Mouse (Mus musculus): ENCODE measurements at regions not wholly inside any gene's neighbourhood (a gene's known extent, or its start where the extent isn't known, plus 50 kb on each side); places are given as distances from the start of the nearest gene placed in this dataset.
A peak's percentile ranks its signal among the peaks of the same experiment; 100 is the strongest.

GRCm38 (mm10) chr1:101272365-101272764 lies 1499.8 kb downstream of the Cntnap5b start:
- peak in 1 of 2 experiments; percentile 80 for DNase-seq
- H3K27me3 ChIP-seq (ENCODE audit: control insufficient read depth, insufficient read depth, low read length), result no peaks in the 10 kb centered on the region
- no peak overlapping the region for H3K4me3 ChIP-seq (replicated peaks; ENCODE audit: insufficient read depth, low read depth, low read length)
- H3K27ac ChIP-seq (ENCODE audit: insufficient read depth, low read length), result no peak overlapping the region
- H3K4me1 ChIP-seq (ENCODE audit: control insufficient read depth, insufficient read depth, low read length), result peaks cover 14% of the 10 kb centered on the region; the same call in 1 of the 2 replicates
- TF ChIP-seq CTCF (IDR thresholded peaks at IDR 0.05; ENCODE audit: borderline replicate concordance, insufficient read depth, low read depth, low read length) (no peak), POLR2A (IDR thresholded peaks at IDR 0.05; ENCODE audit: borderline replicate concordance, insufficient read depth, low read length) (no peak)

GRCm38 (mm10) chr1:101273633-101274032 lies 1501.1 kb downstream of the Cntnap5b start:
- Histone ChIP-seq H3K4me3 (replicated peaks; ENCODE audit: insufficient read depth, low read depth, low read length) (no peak overlapping the region), H3K27ac (ENCODE audit: insufficient read depth, low read length) (no peak overlapping the region), H3K27me3 (ENCODE audit: control insufficient read depth, insufficient read depth, low read length) (no peaks in the 10 kb centered on the region), H3K4me1 (ENCODE audit: control insufficient read depth, insufficient read depth, low read length) (peaks cover 14% of the 10 kb centered on the region; the same call in 1 of the 2 replicates)
- 32% methylated on average over 1 of the region's 1 CpGs for WGBS
- DNase-seq, result peak; percentile 13 to 26
- no peak for TF ChIP-seq CTCF (IDR thresholded peaks at IDR 0.05; ENCODE audit: borderline replicate concordance, insufficient read depth, low read depth, low read length)
- TF ChIP-seq POLR2A (IDR thresholded peaks at IDR 0.05; ENCODE audit: borderline replicate concordance, insufficient read depth, low read length), result no peak

GRCm38 (mm10) chr1:101285416-101285815 lies 1512.9 kb downstream of the Cntnap5b start:
- no peaks in the 10 kb centered on the region for H3K27me3 ChIP-seq (ENCODE audit: control insufficient read depth, insufficient read depth, low read length)
- H3K27ac ChIP-seq (ENCODE audit: insufficient read depth, low read length), result no peak overlapping the region
- TF ChIP-seq CTCF (IDR thresholded peaks at IDR 0.05; ENCODE audit: borderline replicate concordance, insufficient read depth, low read depth, low read length) (no peak), POLR2A (IDR thresholded peaks at IDR 0.05; ENCODE audit: borderline replicate concordance, insufficient read depth, low read length) (no peak)
- H3K4me1 ChIP-seq (ENCODE audit: control insufficient read depth, insufficient read depth, low read length), result no peaks in the 10 kb centered on the region
- no peak overlapping the region for H3K4me3 ChIP-seq (replicated peaks; ENCODE audit: insufficient read depth, low read depth, low read length)
- DNase-seq, result no peak

Measured in cerebellum, adult 2 months (tissue).